Mouse (Mus musculus): Measurements from ENCODE around the gene Fcrl6. TPM values are rescaled to one million over a fixed set of nuclear protein-coding genes. Genes with fewer than 3 reads are reported as not detected.

Fcrl6 gene
- total RNA-seq (2023) = not detected

DNA sequence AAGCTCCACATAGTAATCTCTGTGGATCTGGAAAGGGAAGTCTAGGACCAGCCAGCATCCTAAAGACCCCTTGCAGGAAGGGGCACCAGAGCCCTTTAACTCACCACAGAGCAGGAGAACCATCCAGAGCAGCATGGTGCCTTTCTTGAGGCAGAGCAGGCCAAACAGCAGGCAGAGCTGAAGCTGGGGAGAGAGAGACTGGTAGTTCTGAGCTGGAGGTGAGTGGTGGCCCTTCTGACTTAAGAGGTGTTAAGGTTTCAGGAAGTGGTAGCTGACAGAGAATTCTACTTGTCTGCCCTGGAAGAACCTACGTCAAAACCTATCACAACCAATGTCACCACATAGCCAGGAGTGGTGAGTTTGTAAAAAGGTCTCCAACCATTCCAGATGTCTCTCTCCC is at the start of gene Fcrl6:
Gene Fcrl6, minus strand, starts transcription at position 226 of the 400 bp plus-strand sequence.

GRCm38 (mm10) chr1:172632451-172633326 is 30.3 kb upstream of the Fcrl6 start, which contains the start of gene Dusp23:
Gene Dusp23 (minus strand): TSS chr1:172632962.

DNA sequence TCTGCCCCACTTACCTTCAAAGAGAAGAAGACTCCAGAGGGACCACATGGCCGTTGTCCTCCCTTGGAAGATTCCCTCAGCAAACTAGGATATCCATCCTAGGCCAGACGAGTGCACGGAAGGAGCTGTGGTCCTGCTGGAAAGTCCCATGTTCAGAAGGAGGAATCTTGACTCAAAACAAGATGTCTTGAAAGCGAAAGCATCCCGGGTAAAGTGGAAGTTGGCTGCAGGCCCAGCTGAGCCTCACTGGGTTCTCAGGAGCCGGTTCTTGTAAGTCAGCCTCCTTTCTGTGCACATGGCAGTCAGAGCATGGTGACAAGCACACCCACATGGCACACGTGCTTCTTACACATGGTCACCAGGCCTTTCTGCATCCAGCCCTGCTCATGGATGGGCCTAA is 12.0 kb downstream of the Fcrl6 start, which contains the start of gene Slamf8:
Gene Slamf8, minus strand, starts transcription at position 184 of the 400 bp plus-strand sequence.

GRCm38 (mm10) chr1:172555638-172556037 is 46.7 kb downstream of the Fcrl6 start, which contains the start of gene Vsig8:
Gene Vsig8 (plus strand): TSS chr1:172555938.

Other genes starting within 250 kb of the Fcrl6 start
- gene Pigm, start 226.0 kb downstream of the Fcrl6 start, total RNA-seq (2023) = 10 to 100 TPM; 15.2 to 17.0 TPM
- 1 to 10 TPM in 1 of 2 experiments, under 1 TPM in 1; 0.27 to 1.1 TPM for gene Slamf9, start 127.2 kb downstream of the Fcrl6 start, total RNA-seq (2023)
- under 1 TPM; 0.58 to 0.88 TPM for gene Igsf9, start 120.8 kb downstream of the Fcrl6 start, total RNA-seq (2023)
- gene Tagln2, start 102.5 kb downstream of the Fcrl6 start, total RNA-seq (2023) = 100 to 1,000 TPM; 207 to 231 TPM
- 1 to 10 TPM in 1 of 2 experiments, under 1 TPM in 1; 0.78 to 1.3 TPM for gene Cfap45, start 81.8 kb downstream of the Fcrl6 start, total RNA-seq (2023)
- gene Vsig8, start 46.6 kb downstream of the Fcrl6 start, total RNA-seq (2023) = not detected
- 1 to 10 TPM; 4.0 to 6.3 TPM for gene Slamf8, start 12.0 kb downstream of the Fcrl6 start, total RNA-seq (2023)
- gene Dusp23, start 30.4 kb upstream of the Fcrl6 start, total RNA-seq (2023) = 1 to 10 TPM; 2.0 to 2.1 TPM
- gene Crp, start 95.5 kb upstream of the Fcrl6 start, total RNA-seq (2023) = not detected

All from neutrophil, adult 59 days (primary cell).